Comparison of ENCODE assay signal across 8 mouse cellular contexts in the genomic region with DNA sequence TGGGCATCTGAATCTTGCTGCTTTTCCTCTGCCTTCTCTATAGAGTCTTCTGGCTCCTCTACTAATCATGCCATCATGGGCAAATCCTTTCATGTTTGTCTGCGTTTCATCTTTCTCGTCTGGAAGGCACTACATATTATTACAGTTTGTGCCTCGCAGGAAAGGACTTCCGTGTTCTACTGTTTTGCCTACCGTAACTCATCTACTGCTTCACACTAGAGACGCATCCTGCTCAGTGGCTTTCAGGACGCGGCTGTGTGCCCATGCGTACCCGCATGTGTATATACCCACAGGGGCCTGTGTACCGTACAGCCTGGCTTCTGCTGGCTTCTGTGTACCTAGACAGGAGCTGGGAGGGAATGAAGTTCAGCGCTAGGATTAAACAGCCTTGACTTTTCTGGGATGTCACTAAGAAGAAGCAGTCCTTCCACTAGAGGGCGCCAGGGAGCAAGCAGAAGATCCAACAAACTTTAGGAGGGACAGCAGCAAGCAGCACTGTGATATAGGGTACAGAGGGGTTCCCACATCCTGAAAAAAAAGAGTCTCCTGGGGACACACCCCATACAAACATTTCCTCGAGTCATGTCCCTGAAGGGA.
DNase-seq lines count a peak whose midpoint lies in the region.

No protein-coding gene starts in this region.

- peak; percentile 54 to 65 for DNase-seq in CD8-positive naive resting alpha-beta T cell, adult 2 months (ENCODE audit: low read depth in 2 of 2, low spot score in 2 of 2)
- DNase-seq in adrenal gland, adult 8-10 months, result peak; percentile 41
- DNase-seq in embryo, embryonic 10.5 days (ENCODE audit: low spot score), result peak; percentile 81
- peak; percentile 46 to 72 for DNase-seq in heart, adult 9 months (ENCODE audit: low spot score in 2 of 2)
- peak; percentile 94 for DNase-seq in kidney, postnatal 10 days
- DNase-seq in lung, adult 18-20 months, result peak; percentile 68 to 75
- DNase-seq in right cerebral cortex, adult 18-20 months, result peak; percentile 59
- peak; percentile 61 for DNase-seq in urinary bladder, adult 2 months (ENCODE audit: low spot score)

Comparison
In these comparisons a context has a peak if more than half of its experiments do, and no peak if none do; other contexts are left out.
1. Peak in every context shown above with its lines: DNase-seq.
2. DNase-seq: peak in every context shown above with its lines; median percentile 94 in kidney, postnatal 10 days; 81 in embryo, embryonic 10.5 days; 72 in lung, adult 18-20 months; 61 in urinary bladder, adult 2 months; 60 in CD8-positive naive resting alpha-beta T cell, adult 2 months; 59 in heart, adult 9 months; 59 in right cerebral cortex, adult 18-20 months; 41 in adrenal gland, adult 8-10 months.